Mouse (Mus musculus) kidney, adult 2 months (tissue): ENCODE results near the gene Fndc9. TPM values are rescaled to one million over a fixed set of nuclear protein-coding genes. Genes with fewer than 3 reads are reported as not detected.

Experiments
- DNase-seq: peaks from one replicate; pipeline ENCODE4 v3.0.0; 2021
- H3K27ac ChIP-seq: fragments of 200-500 bp; 2 replicates; pipeline ENCODE4 v1.5.1; 2012; ENCODE audit warnings: low read depth, low read length, control low read depth, inconsistent platforms; ENCODE audit not compliant: insufficient read depth
- H3K27me3 ChIP-seq: fragments of 200-500 bp; replicated peaks from 2 replicates; pipeline ENCODE4 v1.6.1; 2012; ENCODE audit warnings: mild to moderate bottlenecking, moderate library complexity, low read length, inconsistent platforms; ENCODE audit not compliant: control insufficient read depth, insufficient read depth
- H3K36me3 ChIP-seq: fragments of 200-500 bp; 2 replicates; pipeline ENCODE4 v1.6.1; 2012; ENCODE audit warnings: mild to moderate bottlenecking, moderate library complexity, low read length, inconsistent platforms; ENCODE audit not compliant: control insufficient read depth, insufficient read depth
- H3K4me1 ChIP-seq: fragments of 200-500 bp; 2 replicates; pipeline ENCODE4 v1.6.1; 2011; ENCODE audit warnings: low read length; ENCODE audit not compliant: control insufficient read depth, insufficient read depth
- H3K4me3 ChIP-seq: fragments of 200-500 bp; 2 replicates; pipeline ENCODE4 v1.5.1; 2011; ENCODE audit warnings: mild to moderate bottlenecking, low read depth, low read length, control low read depth; ENCODE audit not compliant: insufficient read depth
- CTCF ChIP-seq: fragments of 200-500 bp; conservative IDR thresholded peaks from 2 replicates; pipeline ENCODE4 v1.5.1; 2011; ENCODE audit warnings: low read depth, mild to moderate bottlenecking, control low read depth, low read length, moderate library complexity, mixed read lengths; ENCODE audit not compliant: insufficient read depth, insufficient read length
- POLR2A ChIP-seq: fragments of 200-500 bp; IDR thresholded peaks from one replicate; pipeline ENCODE4 v1.6.1; 2011; ENCODE audit warnings: low read depth, low read length, control low read depth
- WGBS: fragments of 180-500 bp; shearing (Covaris S2); methylation state at CpG from one replicate; pipeline ENCODE4 v1.1.7; 2018; 5-methylcytosine and 5-hydroxymethylcytosine counted together
- polyA plus RNA-seq: library from polyadenylated mRNA; depleted of rRNA; stranded (reverse); fragments of >200 nt; gene quantifications from 2 replicates; pipeline ENCODE4 v1.2.3, GENCODE M21; 2012

The Fndc9 gene
- polyA plus RNA-seq, 1 experiment: not detected

DNA sequence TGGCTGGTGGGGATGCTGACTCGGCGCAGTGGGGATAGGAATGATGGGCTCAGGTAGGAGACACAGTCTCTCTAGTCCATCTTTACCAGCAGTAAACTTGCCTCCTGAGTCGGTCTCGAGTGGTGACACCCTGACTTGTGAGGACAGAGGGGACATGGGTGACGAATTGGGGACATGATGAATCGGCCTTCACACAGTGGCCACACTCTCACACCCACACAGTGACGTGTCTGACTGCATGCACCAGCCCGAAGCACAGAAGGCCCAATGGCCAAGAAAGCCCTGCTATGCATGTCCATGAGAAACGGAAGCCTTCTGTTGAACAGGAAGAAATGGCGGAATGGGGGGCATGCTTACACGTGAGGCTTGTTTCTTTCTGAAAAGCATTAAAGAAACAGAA, 28.0 kb downstream of the Fndc9 start:
- Histone ChIP-seq H3K36me3 (no peaks in the 10 kb centered on the region; the same call in 1 of the 2 replicates), H3K27me3 (no peaks in the 10 kb centered on the region), H3K4me3 (no peak overlapping the region), H3K4me1 (no peaks in the 10 kb centered on the region), H3K27ac (no peak overlapping the region)
- no peak for DNase-seq
- TF ChIP-seq CTCF: no peak
- TF ChIP-seq POLR2A: no peak
- WGBS: 86% methylated on average over 11 of the region's 11 CpGs

DNA sequence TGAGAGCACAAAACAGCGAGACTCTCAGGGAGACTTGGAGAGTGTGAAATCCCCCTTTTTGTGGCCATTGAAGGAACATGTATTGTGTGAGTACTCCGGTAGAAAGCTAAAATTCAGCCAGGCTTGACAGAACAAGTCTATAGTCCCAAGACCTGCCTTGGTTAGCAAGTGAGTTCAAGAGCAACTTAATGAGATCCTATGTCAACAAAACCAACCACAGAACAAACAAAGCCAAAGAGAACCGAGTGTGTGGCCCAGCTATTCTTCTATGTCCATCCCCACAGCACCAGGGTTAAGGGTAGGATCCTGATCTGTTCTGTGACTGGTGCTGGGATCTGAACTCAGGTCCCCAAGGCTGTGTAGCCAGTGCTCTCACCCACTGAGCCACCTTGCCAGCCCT, 29.3 kb downstream of the Fndc9 start:
- no peak for TF ChIP-seq CTCF
- TF ChIP-seq POLR2A: no peak
- H3K4me1 ChIP-seq: no peaks in the 10 kb centered on the region
- H3K27me3 ChIP-seq: no peaks in the 10 kb centered on the region
- no peak for DNase-seq
- no peak overlapping the region for H3K4me3 ChIP-seq
- no peaks in the 10 kb centered on the region; the same call in 1 of the 2 replicates for H3K36me3 ChIP-seq
- 67% methylated on average over 3 of the region's 3 CpGs for WGBS
- H3K27ac ChIP-seq: no peak overlapping the region

DNA sequence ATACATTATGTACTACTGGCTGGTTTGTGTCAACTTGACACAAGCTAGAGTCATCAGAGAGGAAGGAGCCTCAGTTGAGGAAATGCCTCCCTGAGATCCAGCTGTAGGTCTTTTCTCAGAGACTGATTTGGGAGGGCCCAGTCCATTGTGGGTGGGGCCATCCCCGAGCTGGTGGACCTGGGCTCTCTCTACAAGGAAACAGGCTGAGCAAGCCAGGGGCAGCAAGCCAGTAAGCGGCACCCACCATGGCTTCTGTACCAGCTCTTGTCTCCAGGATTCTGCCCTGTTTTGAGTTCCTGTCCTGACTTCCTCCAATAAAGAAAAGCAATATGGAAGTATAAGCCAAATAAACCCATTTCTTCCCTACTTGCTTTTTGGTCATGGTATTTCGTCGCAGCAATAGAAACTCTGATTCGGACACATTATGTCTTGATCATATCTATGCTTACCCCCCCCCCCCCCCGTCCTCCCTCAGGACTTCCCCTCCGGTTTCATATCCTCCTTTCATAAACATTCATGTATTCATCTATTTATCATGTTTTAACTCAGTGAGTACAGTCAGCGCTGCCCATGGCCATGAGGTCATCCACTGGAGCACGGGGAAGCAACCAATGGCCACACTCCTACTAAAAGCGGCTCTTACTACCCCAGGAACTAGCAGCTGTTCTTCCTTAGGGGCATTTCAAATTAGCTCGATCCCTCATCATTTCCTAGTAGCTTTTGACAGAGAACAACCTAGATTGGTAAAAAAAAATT, 29.9 kb downstream of the Fndc9 start:
- Histone ChIP-seq H3K36me3 (no peaks in the 10 kb centered on the region; the same call in 1 of the 2 replicates), H3K4me1 (no peaks in the 10 kb centered on the region), H3K4me3 (no peak overlapping the region), H3K27me3 (no peaks in the 10 kb centered on the region), H3K27ac (no peak overlapping the region)
- no peak for TF ChIP-seq CTCF
- TF ChIP-seq POLR2A: no peak
- WGBS: 78% methylated on average over 11 of the region's 11 CpGs
- DNase-seq: no peak

DNA sequence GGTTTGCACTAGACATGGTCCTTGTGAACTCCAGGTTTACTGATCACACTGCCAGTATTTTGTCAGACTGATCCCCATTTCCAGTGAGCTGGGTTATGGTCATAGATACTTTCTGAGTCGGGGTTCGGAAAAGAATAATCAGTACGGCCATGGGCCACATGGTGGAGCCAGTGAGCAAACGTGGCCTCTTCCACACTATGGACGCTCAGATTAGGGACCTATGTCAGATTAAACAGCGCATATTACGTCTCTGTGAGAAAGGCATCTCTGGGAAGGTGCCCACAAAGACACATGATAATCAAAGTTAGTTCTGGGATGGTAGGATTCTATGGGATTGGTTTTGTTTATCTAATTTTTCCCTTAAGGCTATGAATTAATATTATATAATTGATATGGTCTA, 33.7 kb downstream of the Fndc9 start:
- Histone ChIP-seq H3K4me3 (no peak overlapping the region), H3K36me3 (no peaks in the 10 kb centered on the region), H3K4me1 (no peaks in the 10 kb centered on the region), H3K27me3 (no peaks in the 10 kb centered on the region), H3K27ac (no peak overlapping the region)
- TF ChIP-seq CTCF (peak; percentile 82), POLR2A (no peak)
- 16% methylated on average over 7 of the region's 7 CpGs for WGBS
- peak; percentile 61 for DNase-seq

DNA sequence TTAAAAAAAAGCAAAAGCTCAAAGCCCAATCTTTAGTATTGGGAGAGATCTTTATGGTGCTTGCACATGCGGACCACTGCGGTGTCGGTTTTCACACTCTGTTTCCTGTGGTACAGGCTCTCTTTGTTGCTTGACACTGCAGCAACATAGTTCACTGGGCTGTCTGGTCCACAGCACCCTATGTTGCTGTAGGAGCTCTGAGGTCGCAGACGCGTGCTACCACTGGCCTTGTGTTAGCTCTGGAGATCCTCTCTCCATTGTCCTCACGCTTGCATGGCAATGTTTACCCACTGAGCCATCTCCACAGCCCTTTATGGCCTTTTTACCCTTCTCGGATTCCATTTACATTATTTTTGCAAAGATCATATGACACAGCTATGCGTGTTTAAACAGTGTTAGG, 34.1 kb downstream of the Fndc9 start:
- Histone ChIP-seq H3K36me3 (no peaks in the 10 kb centered on the region), H3K27ac (no peak overlapping the region), H3K4me3 (no peak overlapping the region), H3K4me1 (no peaks in the 10 kb centered on the region), H3K27me3 (no peaks in the 10 kb centered on the region)
- WGBS: 63% methylated on average over 9 of the region's 9 CpGs
- no peak for TF ChIP-seq CTCF
- no peak for DNase-seq

DNA sequence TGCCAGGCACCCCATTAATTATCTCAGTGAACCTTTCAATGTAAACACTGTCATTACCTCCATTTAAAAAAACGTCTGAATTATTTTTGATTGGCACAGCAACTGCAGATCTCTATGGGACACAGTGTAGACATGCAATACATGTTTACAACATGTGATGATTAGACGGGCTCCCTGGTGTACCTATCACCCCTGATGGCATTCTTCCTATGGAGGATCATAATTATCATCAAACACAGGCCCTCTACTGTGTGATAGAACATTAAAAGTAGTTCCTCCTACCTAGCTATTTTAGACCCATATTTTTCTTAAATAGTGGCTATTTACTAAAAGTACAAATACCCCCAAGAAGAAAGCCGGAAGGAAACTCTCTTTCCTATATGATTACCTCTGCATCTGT, 34.6 kb downstream of the Fndc9 start:
- H3K4me3 ChIP-seq: no peak overlapping the region
- H3K36me3 ChIP-seq: no peaks in the 10 kb centered on the region
- 66% methylated on average over 3 of the region's 3 CpGs for WGBS
- no peak overlapping the region for H3K27ac ChIP-seq
- TF ChIP-seq CTCF (no peak), POLR2A (no peak)
- no peaks in the 10 kb centered on the region for H3K27me3 ChIP-seq
- H3K4me1 ChIP-seq: no peaks in the 10 kb centered on the region
- DNase-seq: no peak

DNA sequence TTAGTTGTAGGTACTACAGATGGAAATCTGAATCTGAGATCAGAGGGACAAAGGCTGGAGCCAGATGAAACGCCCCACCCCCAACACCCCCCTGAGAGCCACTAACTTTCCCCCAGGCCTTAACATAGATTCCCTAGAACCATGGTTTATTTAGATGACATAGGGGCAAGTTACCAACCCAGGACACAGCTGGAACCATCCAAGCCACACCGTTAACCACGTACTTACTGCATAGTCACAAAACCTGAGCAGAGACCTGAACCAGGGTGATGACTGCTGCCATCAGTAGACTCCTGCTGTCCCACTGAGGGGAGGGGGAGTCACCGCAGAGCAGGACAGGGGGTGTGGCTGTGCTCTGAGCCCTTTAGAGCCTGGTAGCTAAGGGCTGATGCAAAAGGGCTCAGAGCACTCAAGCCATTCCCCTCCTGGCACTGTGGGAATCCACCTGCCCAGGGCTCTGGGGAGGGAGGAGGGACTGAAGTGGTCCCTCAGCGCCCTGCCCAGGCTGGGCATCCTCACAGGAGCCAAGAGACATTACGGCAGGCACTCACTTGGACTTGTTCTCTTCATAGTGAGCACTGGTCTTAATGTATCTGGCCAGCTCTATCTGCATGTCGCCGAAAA, 36.8 kb downstream of the Fndc9 start:
- Histone ChIP-seq H3K27me3 (no peaks in the 10 kb centered on the region), H3K36me3 (no peaks in the 10 kb centered on the region), H3K27ac (no peak overlapping the region), H3K4me3 (no peak overlapping the region), H3K4me1 (no peaks in the 10 kb centered on the region)
- TF ChIP-seq POLR2A (no peak), CTCF (no peak)
- WGBS: 80% methylated on average over 8 of the region's 8 CpGs
- DNase-seq: no peak

DNA sequence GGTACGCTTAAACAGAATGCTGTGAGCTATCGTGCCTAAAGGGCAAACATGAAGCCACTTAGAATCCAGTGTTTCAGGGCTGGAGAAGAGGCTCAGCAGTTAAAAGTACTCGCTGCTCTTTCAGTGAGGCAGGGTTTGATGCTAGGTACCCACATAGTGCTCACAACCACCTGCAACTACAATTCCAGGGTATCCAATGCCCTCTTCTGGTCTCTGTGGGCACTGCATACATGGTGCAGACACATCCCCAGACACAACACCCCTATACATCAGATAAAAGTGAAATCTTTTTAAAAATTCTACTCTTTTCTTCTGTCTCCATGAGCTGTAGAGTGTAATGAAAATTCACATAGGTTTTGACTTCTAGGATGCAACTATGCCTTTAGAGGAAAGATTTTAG, 38.6 kb downstream of the Fndc9 start:
- WGBS: 97% methylated on average over 3 of the region's 3 CpGs
- no peak; the same call in 1 of the 2 replicates for TF ChIP-seq CTCF
- TF ChIP-seq POLR2A: no peak
- H3K36me3 ChIP-seq: no peaks in the 10 kb centered on the region; the same call in 1 of the 2 replicates

More for the DNA sequence above, 38.6 kb downstream of the Fndc9 start:
- Histone ChIP-seq H3K4me1 (no peaks in the 10 kb centered on the region), H3K27ac (no peak overlapping the region), H3K4me3 (no peak overlapping the region), H3K27me3 (no peaks in the 10 kb centered on the region)
- no peak for DNase-seq
